Mouse (Mus musculus): ENCODE measurements around the gene Abce1. TPM values are rescaled to one million over a fixed set of nuclear protein-coding genes. Genes with fewer than 3 reads are reported as not detected.
A peak's percentile ranks its signal among the peaks of the same experiment; 100 is the strongest.

Gene Abce1
- total RNA-seq, 1 experiment = 168 TPM

GRCm38 (mm10) chr8:79734304-79734703 lies 22.8 kb upstream of the Abce1 start:
- Histone ChIP-seq H3K9me3 (ENCODE audit: control insufficient read depth, insufficient read depth, low read depth, low read length) (no peaks in the 10 kb centered on the region), H3K4me1 (ENCODE audit: control insufficient read depth in 2 of 2, insufficient read depth in 2 of 2, low read length in 2 of 2, poor library complexity in 1 of 2) (no peaks in the 10 kb centered on the region), H3K36me3 (ENCODE audit: control insufficient read depth, insufficient read depth, low read length, poor library complexity, severe bottlenecking) (peaks cover 2% of the 10 kb centered on the region; the same call in 1 of the 2 replicates), H3K9ac (ENCODE audit: insufficient read depth, low read depth, low read length, poor library complexity, severe bottlenecking) (no peak overlapping the region), H3K4me3 (ENCODE audit: insufficient read depth in 1 of 2, low read depth in 1 of 2, low read length in 2 of 2, poor library complexity in 1 of 2, severe bottlenecking in 1 of 2) (no peak overlapping the region), H3K27ac (ENCODE audit: insufficient read depth, low read depth, low read length, poor library complexity, severe bottlenecking) (no peak overlapping the region)
- TF ChIP-seq MAFK (IDR thresholded peaks at IDR 0.05; ENCODE audit: insufficient read depth, low read depth, low read length) (no peak), ZC3H11A (IDR thresholded peaks at IDR 0.05; ENCODE audit: borderline replicate concordance, low read depth, low read length) (peak; percentile 90), ZNF384 (IDR thresholded peaks at IDR 0.05; ENCODE audit: low read depth, low read length) (no peak), HCFC1 (IDR thresholded peaks at IDR 0.05; ENCODE audit: borderline replicate concordance, insufficient read depth, low read length) (no peak)
- in situ Hi-C loops (cut with MboI; ENCODE audit: low sequenced_read_pairs in 2 of 2, unreplicated experiment in 2 of 2) = loop anchor here in 1 of 2 experiments (10.0 kb wide), 1 partner anchor 750 kb away; no protein-coding TSS in a partner anchor
- DNase-seq (ENCODE audit: low read depth, low spot score) = peak; percentile 55

GRCm38 (mm10) chr8:79727900-79728299 lies 16.4 kb upstream of the Abce1 start:
- Histone ChIP-seq H3K9me3 (ENCODE audit: control insufficient read depth, insufficient read depth, low read depth, low read length) (no peaks in the 10 kb centered on the region), H3K27ac (ENCODE audit: insufficient read depth, low read depth, low read length, poor library complexity, severe bottlenecking) (no peak overlapping the region), H3K4me3 (ENCODE audit: insufficient read depth in 1 of 2, low read depth in 1 of 2, low read length in 2 of 2, poor library complexity in 1 of 2, severe bottlenecking in 1 of 2) (no peak overlapping the region), H3K36me3 (ENCODE audit: control insufficient read depth, insufficient read depth, low read length, poor library complexity, severe bottlenecking) (peaks cover 2% of the 10 kb centered on the region; the same call in 1 of the 2 replicates), H3K4me1 (ENCODE audit: control insufficient read depth in 2 of 2, insufficient read depth in 2 of 2, low read length in 2 of 2, poor library complexity in 1 of 2) (no peaks in the 10 kb centered on the region), H3K9ac (ENCODE audit: insufficient read depth, low read depth, low read length, poor library complexity, severe bottlenecking) (no peak overlapping the region)
- TF ChIP-seq HCFC1 (IDR thresholded peaks at IDR 0.05; ENCODE audit: borderline replicate concordance, insufficient read depth, low read length) (no peak), ZNF384 (IDR thresholded peaks at IDR 0.05; ENCODE audit: low read depth, low read length) (peak; percentile 28; the same call in 1 of the 2 replicates)
- in situ Hi-C loops (cut with MboI; ENCODE audit: low sequenced_read_pairs in 2 of 2, unreplicated experiment in 2 of 2) = no loop called here
- DNase-seq (ENCODE audit: low read depth, low spot score) = no peak

- DNase-seq (ENCODE audit: low read depth, low spot score) = no peak
- Histone ChIP-seq H3K36me3 (ENCODE audit: control insufficient read depth, insufficient read depth, low read length, poor library complexity, severe bottlenecking) (peaks cover 6% of the 10 kb centered on the region; the same call in 1 of the 2 replicates), H3K4me3 (ENCODE audit: insufficient read depth in 1 of 2, low read depth in 1 of 2, low read length in 2 of 2, poor library complexity in 1 of 2, severe bottlenecking in 1 of 2) (no peak overlapping the region), H3K27ac (ENCODE audit: insufficient read depth, low read depth, low read length, poor library complexity, severe bottlenecking) (no peak overlapping the region), H3K9ac (ENCODE audit: insufficient read depth, low read depth, low read length, poor library complexity, severe bottlenecking) (no peak overlapping the region), H3K9me3 (ENCODE audit: control insufficient read depth, insufficient read depth, low read depth, low read length) (no peaks in the 10 kb centered on the region), H3K4me1 (ENCODE audit: control insufficient read depth in 2 of 2, insufficient read depth in 2 of 2, low read length in 2 of 2, poor library complexity in 1 of 2) (no peaks in the 10 kb centered on the region)
- no peak for TF ChIP-seq CHD2 (IDR thresholded peaks at IDR 0.05; ENCODE audit: low read depth, low read length)
- no peak for TF ChIP-seq HCFC1 (IDR thresholded peaks at IDR 0.05; ENCODE audit: borderline replicate concordance, insufficient read depth, low read length)
- TF ChIP-seq MAFK (IDR thresholded peaks at IDR 0.05; ENCODE audit: insufficient read depth, low read depth, low read length) = no peak
- in situ Hi-C loops (cut with MboI; ENCODE audit: low sequenced_read_pairs in 2 of 2, unreplicated experiment in 2 of 2) = no loop called here
These were observed 13.0 kb upstream of the Abce1 start for GRCm38 (mm10) chr8:79724589-79724988.

GRCm38 (mm10) chr8:79723308-79723707 lies 11.8 kb upstream of the Abce1 start:
- Histone ChIP-seq H3K27ac (ENCODE audit: insufficient read depth, low read depth, low read length, poor library complexity, severe bottlenecking) (no peak overlapping the region), H3K9ac (ENCODE audit: insufficient read depth, low read depth, low read length, poor library complexity, severe bottlenecking) (no peak overlapping the region), H3K4me1 (ENCODE audit: control insufficient read depth in 2 of 2, insufficient read depth in 2 of 2, low read length in 2 of 2, poor library complexity in 1 of 2) (no peaks in the 10 kb centered on the region), H3K4me3 (ENCODE audit: insufficient read depth in 1 of 2, low read depth in 1 of 2, low read length in 2 of 2, poor library complexity in 1 of 2, severe bottlenecking in 1 of 2) (no peak overlapping the region), H3K36me3 (ENCODE audit: control insufficient read depth, insufficient read depth, low read length, poor library complexity, severe bottlenecking) (peaks cover 6% of the 10 kb centered on the region; the same call in 1 of the 2 replicates), H3K9me3 (ENCODE audit: control insufficient read depth, insufficient read depth, low read depth, low read length) (no peaks in the 10 kb centered on the region)
- in situ Hi-C loops (cut with MboI; ENCODE audit: low sequenced_read_pairs in 2 of 2, unreplicated experiment in 2 of 2) = no loop called here
- DNase-seq (ENCODE audit: low read depth, low spot score) = no peak
- TF ChIP-seq HCFC1 (IDR thresholded peaks at IDR 0.05; ENCODE audit: borderline replicate concordance, insufficient read depth, low read length) = no peak
- TF ChIP-seq MAFK (IDR thresholded peaks at IDR 0.05; ENCODE audit: insufficient read depth, low read depth, low read length) = no peak
- no peak for TF ChIP-seq ZNF384 (IDR thresholded peaks at IDR 0.05; ENCODE audit: low read depth, low read length)
- no peak for TF ChIP-seq CHD2 (IDR thresholded peaks at IDR 0.05; ENCODE audit: low read depth, low read length)
- no peak for TF ChIP-seq ZC3H11A (IDR thresholded peaks at IDR 0.05; ENCODE audit: borderline replicate concordance, low read depth, low read length)

- peaks cover 6% of the 10 kb centered on the region; the same call in 1 of the 2 replicates for H3K36me3 ChIP-seq (ENCODE audit: control insufficient read depth, insufficient read depth, low read length, poor library complexity, severe bottlenecking)
- TF ChIP-seq ZC3H11A (IDR thresholded peaks at IDR 0.05; ENCODE audit: borderline replicate concordance, low read depth, low read length) (no peak), ZNF384 (IDR thresholded peaks at IDR 0.05; ENCODE audit: low read depth, low read length) (no peak), CHD2 (IDR thresholded peaks at IDR 0.05; ENCODE audit: low read depth, low read length) (no peak), HCFC1 (IDR thresholded peaks at IDR 0.05; ENCODE audit: borderline replicate concordance, insufficient read depth, low read length) (no peak), MAFK (IDR thresholded peaks at IDR 0.05; ENCODE audit: insufficient read depth, low read depth, low read length) (no peak)
- in situ Hi-C loops (cut with MboI; ENCODE audit: low sequenced_read_pairs in 2 of 2, unreplicated experiment in 2 of 2) = no loop called here
These were observed 10.0 kb upstream of the Abce1 start for GRCm38 (mm10) chr8:79721537-79721936.

More at GRCm38 (mm10) chr8:79721537-79721936, 10.0 kb upstream of the Abce1 start:
- Histone ChIP-seq H3K4me3 (ENCODE audit: insufficient read depth in 1 of 2, low read depth in 1 of 2, low read length in 2 of 2, poor library complexity in 1 of 2, severe bottlenecking in 1 of 2) (no peak overlapping the region), H3K9me3 (ENCODE audit: control insufficient read depth, insufficient read depth, low read depth, low read length) (no peaks in the 10 kb centered on the region), H3K27ac (ENCODE audit: insufficient read depth, low read depth, low read length, poor library complexity, severe bottlenecking) (no peak overlapping the region), H3K9ac (ENCODE audit: insufficient read depth, low read depth, low read length, poor library complexity, severe bottlenecking) (no peak overlapping the region), H3K4me1 (ENCODE audit: control insufficient read depth in 2 of 2, insufficient read depth in 2 of 2, low read length in 2 of 2, poor library complexity in 1 of 2) (no peaks in the 10 kb centered on the region)
- no peak for DNase-seq (ENCODE audit: low read depth, low spot score)

Measured in ES-E14 (cell line).